Mouse (Mus musculus) urinary bladder, postnatal 4 days (tissue): ENCODE measurements around the gene Prpf18.

Source experiments
- DNase-seq, 2 experiments: peaks; one replicate each; pipeline ENCODE4 v3.0.0; 2021 to 2022; ENCODE audit warnings: low spot score in 2 of 2

Prpf18 gene

DNA sequence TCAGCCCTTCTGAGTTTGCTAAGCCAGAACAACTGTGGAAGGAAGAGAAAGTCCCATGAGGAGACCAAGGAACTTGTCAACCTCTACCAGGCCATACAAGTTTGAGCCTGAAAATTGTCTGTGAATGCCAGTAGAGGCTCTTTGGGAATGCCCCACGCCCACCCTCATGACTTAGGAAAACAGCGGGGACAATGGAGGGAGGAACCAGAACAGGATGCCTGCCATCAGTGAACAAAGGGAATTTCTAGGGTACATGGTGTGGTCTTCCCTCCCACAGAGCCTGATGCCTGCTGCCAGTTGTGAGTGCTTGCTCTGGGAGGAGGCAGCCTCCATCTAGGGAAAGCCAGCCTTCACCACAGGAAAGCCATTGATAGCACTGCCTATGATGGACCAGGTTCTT, 76.8 kb downstream of the Prpf18 start:
- DNase-seq = no peak

DNA sequence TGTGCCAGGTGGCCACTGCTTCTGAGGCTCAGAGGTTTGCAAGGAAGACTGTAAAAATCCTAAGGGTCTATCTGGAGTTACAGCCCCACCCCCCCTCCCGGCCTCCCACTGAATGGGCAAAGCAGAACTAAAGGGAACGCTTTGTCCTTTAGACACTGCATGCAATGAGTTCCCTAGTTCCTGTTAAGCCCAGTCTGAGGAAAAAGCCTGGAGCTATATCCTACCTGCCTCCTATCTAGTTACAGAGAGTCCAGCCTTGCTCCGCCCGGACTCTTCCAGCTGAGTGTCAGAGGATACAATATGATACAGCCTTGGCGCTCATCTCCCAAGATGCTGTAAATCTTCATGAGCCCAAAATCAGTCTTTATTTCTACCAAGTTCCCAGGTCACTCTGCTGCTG, 77.7 kb downstream of the Prpf18 start:
- DNase-seq = no peak

DNA sequence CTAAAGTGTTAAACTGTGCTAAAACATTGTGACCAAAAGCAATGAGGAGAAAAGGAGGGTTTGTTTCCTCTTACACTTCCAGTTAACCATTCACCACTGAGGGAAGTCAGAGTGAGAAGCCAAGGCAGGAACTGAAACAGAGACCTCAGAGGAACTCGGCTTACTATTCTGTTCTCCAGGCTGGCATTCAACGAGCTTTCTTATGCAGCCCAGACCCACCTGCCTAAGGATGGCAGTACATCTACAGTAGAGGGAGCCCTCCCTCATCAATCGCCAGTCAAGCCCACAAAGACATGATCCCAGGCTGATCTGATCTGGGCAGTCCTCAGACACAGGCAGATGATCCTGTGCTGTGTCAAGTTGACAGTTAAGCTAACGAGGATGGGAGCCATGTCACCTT, 78.5 kb downstream of the Prpf18 start:
- no peak for DNase-seq

DNA sequence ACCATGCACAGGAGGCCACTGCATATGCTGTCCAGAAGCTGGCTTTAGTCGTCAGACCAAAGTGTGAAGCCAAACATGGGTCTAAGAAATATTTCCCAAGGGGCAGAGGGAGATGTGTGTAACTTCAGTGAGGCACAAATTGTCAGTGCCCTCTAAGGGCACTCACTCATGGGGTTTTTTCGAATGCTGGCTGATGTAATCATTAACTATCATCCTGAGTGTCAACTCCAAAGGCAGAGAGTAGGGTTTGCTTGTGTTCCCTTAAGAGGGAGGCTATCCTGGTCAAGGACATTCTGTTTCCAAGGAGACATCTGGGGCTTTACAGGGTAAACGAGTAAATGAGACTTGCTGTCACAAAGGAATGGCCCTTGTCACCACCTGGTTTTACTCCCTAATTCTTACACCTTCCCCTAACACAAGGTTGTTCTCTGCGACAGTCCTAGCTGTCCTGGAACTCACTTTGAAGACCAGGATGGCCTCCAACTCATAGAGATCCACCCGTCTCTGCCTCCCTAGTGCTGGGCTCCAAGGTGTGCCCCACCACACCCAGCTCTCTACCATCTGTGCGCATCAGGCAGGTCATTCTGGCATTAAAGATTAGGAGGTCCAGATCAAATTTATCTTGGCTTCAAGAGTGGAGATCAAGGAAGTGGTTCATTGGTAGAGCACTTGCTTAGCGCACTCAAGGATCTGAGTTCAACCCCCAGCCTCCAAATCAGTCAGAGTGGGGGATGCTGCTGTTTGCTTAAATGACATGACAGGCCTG, 79.2 kb downstream of the Prpf18 start:
- DNase-seq = no peak
